Mouse (Mus musculus) testis, postnatal 14 days (tissue): ENCODE measurements at regions not wholly inside any gene's neighbourhood (a gene's known extent, or its start where the extent isn't known, plus 50 kb on each side); places are given as distances from the start of the nearest gene placed in this dataset.
"Not testable (repeated sequence)": the region's sequence is repeated elsewhere in the genome, so short reads cannot be mapped to it uniquely, and the experiment has no call there.

ENCODE experiments used
- DNase-seq: peaks from one replicate; pipeline ENCODE4 v3.0.0; 2021; ENCODE audit warnings: low spot score

DNA sequence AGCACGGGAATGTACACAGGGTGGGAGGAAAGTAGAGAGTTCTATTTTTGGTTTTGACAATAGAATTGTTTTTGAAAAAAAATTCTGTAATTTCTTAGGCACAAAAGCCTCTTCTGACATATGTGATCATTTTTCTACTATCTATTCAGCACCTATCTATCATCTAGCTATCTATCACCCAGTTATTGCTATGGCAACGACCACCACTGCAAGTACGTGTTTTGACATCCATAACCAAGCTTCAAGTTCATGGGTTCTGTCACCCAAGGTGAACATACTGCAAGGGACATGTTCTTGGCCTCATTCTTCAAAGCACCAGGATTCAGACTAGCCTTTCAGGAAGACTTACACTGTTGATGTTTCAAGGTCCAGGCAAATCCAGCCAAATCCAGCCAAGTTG, 238.4 kb upstream of the Rarb start:
- no peak for DNase-seq

DNA sequence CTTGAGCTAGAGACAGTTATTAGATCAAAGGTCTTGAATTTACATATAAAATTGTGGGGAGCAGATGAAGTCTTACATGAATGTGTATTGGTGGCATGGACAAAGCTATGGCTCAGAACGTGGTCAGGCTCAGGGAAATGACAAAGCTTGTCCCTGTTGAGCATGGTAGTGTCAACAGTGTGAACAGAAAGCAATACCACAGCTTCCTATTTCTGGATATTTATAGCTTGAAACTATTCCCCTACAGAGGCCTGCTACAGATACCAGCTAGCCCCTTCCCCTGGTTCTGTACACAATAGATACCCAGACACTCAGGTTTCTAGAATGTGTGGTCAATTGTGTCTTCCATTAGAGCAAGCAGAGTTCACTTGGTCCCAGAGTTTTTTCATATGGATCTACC, 236.8 kb upstream of the Rarb start:
- DNase-seq, result no peak

DNA sequence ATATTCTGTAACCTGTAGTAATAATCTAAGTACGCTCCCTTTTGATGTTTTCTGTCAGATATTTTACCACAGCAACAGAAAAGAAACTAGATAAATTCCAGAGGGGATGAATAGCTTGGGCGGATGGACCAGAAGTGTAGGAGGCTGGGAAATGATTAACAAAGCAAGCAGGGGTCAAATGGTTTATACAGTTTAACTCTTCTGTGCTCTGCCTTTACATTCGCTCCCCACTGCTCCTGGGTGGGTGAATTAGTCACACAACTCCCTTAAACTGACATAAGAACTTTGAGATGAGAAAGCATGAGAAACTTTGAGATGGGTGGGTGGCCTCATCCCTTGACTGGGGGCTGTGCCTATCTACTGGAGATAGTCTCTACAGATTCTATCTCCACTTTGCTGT, 235.4 kb upstream of the Rarb start:
- no peak for DNase-seq

DNA sequence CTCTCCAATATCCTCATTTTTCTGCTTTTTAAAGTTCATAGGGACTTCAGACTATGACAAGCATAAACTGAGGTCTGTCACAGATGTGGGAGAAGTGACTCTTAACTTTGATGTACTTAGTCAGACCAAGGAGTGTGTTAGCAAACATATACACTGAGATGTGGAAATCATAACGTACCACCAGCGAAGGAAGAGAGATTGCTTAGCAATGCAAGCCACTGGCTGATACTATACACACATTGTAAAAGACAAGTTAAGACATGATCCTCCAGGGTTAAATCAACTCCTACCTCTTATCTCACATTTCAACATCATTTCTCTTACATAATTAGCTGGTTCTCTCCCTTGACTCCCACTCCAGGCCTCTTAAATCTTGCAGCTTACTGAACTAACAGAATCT, 227.9 kb upstream of the Rarb start:
- no peak for DNase-seq

DNA sequence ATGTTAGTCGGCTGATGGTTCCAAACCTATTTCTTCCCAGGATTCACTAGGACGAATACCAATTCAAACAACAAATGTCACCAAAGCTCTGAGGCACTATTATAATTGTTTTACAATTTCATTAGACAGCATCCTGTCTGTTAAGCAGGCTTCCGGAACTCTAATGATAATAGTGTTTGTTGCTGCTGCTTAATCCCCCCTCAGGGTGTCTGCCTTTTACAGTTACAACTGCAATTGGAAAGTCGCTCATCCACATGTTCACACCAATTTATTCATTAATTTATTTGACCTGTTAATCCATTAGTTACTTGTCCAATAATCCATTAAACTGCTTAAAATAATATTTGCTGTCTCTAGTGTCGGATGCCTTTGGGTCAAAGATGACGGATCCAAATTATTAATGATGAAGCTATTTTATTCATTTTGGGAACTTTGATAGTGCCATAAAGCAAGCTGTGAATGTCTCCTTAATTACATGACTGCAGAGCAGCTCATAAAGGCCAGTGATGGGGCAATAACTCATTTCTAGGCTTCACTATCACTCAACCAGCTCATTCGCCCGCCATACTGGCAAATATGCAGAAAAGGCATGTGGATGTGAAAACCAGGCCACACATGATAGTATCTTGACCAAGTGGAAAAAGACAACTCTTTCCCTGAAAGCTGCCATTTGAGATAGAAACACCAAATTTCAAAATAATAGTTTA, 226.6 kb upstream of the Rarb start:
- DNase-seq, result no peak

DNA sequence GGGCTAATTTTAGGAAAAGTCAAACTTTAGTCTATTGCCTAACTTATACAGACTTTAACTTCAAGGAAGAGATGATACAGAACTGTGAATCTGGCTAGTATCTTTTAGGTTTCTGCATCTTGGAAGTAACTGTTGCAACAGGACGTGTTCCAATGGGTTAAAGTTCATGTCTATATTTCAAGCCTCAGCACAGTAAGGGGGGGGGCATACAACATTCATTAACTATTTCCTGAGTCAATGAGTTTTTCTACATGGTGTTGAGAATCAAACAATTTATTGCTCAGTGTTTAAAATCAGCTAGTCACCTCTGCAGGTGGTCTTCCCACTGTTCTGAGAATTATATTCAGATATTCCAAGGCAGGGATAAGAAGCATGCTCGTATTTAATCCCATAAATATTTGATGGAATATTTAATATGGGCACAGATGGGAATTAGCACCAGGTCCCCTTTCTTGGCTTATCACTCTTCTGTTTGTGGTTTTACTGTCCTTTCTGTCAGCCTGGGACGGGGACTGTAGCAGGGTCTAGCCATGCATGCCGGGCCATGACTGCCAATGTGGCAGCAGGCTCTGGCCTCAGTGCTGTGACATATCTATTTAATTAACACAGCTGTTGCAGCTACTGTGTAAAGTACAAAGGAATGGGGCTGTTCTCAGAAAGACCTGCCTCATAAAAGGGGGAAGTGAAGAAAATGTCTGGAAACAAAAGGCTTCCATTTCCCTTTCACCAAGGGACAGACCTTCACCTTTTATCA, 201.8 kb upstream of the Rarb start:
- DNase-seq, result no peak

DNA sequence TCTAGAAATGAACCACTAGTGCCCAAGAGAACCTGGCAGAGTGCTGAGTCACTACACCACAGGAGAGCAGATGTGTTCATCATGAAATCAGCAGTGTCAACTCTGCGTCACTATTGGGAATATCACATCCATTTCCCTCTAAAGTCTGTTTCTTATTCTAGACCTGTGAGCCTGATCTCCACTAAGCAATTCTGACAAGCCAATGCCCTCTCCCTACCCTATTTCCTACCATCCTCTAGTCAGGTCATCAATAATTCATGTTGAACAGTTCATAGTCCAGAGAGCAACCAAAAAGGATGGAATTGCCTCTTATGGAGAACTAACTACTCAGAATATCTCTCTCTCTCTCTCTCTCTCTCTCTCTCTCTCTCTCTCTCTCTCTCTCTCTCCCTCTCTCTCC, 194.0 kb upstream of the Rarb start:
- DNase-seq, result no peak

DNA sequence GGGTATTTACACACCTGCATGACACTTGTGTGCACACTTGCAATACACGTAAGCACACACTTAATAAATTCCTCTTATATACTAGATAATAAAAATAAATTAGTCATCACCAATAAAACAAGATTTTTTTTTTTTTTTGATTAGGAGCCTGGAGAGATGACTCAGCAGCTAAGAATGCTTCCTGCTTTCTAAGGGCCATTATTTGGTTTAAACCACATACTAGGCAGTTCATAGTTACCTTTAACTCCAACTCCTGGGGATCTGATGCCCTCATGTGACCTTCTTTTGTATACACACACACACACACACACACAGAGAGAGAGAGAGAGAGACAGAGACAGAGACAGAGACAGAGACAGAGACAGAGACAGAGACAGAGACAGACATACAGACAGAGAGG, 193.2 kb upstream of the Rarb start:
- DNase-seq, result no peak

DNA sequence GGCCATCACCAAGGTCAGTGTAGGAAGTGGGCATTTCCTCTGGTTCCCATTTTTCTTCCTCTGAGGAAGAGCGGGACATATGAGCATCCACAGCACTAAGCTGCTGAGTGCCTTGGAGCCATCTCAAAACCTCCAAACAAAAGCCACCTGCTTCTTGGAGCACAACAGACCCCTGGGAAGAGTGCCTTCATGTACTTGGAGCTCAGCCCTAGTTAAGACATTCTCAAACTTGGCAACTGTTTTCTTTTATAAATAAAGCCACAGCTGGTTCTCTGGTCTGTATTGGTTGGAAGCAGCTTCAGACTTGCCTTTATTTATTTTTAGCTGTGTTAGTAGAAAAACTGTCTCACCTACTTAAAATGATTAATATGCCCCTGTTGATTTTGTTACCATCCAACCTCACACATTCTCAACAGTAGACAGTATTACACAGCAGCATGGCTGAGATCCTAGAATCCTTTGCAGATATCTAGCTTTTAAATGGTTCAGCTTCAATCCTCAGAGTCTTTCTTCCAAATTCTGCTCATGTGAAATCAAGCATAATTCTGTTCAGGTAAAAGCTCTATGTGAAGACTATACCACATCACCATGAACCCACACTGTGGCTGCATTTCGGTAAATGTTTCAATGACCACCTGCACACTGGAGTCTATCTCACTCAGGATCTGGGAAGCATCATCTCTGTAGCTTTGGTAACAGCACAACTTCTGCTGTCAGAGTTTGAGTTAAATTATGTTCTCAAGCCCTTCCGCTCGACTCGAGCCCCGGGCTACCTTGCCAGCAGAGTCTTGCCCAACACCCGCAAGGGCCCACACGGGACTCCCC, 186.4 kb upstream of the Rarb start:
- DNase-seq, result no peak

DNA sequence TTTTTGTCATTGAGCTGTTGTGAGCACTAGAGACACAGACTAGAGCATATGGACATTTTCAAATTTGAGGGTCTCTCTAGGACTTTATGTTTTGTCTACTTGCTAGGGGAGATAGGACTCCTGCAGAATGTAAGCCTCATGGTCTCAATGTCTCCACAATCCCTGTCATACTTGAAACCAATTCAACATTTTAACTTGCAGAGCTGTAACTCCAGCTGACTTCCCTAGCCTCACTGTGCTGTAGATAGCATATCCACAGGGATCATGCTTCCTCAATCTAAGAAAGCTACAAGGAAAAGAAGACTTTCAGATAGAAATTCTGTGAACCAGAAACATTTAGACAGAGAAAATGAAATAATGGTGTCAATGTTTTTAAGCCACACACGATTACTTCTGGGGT, 185.8 kb upstream of the Rarb start:
- no peak for DNase-seq

DNA sequence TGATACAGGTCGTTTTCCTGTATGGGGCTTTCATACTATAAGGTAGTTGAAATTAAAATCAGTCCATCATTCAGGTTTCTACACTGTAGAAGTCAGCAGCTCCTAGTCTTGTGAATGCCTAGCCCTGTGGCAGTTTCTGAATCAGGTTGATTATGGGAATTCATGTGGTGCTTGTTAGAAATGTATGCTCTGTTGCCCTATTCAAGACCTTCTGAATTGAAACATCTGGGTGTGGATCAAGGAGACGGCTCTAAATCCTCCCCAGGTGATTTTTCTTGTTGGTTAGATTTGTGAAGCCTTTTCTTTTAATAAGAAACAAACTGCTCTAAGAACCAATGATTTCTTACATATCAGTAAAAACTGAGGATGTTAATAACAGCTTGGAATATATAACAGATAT, 177.8 kb upstream of the Rarb start:
- no peak for DNase-seq

DNA sequence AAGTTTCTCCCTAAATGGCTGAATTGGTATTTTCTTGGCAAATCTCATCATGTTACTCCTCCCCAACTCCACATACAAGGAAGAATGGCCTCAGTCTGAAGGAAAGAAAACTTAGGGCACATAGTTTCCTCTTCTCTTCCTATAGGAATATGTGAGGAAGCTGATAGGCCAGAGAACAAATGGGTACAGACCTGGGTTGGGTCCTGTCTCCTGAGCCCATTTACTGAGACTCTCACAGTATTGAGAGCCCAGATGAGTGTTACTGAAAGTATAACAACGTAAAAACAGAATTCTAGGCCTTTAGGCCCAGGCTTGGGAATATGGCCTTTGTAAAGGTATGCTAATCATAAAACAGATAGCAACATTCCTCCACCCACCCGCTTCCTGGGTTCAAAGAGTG, 152.0 kb upstream of the Rarb start:
- not testable (repeated sequence) for DNase-seq

DNA sequence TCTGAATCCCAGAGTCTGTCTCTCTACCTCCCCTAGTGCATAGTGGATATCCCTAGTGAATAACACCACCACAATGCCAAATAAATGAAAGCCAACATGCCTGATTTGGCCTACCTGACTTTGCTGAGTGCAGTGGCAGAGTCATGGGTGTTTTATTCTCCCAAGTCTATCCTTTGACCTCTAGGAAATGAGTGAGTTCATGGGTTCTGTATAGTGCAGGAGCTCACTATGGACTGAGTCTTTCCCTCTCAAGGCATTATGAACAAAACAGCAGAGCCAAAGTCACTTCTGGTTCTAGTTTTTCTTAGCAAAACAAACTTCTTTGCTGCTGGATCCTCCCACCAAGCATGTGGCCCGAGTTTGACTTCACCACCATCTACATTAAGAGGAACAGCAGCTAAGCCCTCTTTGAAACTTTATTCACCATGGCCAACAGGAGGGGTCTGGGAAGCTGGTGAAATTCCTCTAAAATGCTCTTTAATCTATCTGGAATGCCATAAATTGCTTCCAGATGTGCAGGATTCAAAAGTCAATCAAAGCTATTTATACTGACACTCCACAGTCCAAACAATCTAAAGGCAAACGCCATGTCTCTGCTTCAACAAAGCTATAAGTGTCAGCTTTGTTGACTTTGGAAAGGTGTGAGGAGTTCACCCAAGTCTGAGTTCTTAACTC, 145.9 kb upstream of the Rarb start:
- no peak for DNase-seq

DNA sequence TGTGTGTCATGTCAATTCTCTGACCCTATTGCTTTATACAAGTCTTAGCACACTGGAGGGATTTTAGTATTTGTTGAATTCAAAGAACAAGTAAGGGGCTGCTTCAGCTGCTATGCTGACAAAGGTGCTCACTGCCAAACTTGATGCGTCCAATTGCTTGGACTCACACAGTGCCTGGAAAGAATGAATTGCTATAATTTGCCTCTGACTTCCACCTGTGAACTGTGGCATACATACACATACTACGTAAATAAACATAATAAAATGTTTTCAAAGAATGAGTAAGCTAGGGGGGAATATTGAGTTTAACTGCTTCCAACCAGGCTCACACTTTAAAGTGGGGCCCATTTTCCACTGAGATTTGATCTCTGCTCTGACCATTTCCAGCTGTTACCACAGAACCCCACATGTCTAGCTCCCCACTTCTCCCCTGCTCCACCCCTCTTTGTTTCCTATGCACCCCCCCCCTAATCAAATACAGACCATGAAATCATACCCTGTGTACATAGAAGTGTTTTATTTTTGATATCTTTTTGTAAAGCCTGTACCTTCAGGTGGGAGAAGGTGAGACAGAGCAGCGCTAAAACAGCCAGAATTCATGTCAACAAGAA, 143.4 kb upstream of the Rarb start:
- no peak for DNase-seq

DNA sequence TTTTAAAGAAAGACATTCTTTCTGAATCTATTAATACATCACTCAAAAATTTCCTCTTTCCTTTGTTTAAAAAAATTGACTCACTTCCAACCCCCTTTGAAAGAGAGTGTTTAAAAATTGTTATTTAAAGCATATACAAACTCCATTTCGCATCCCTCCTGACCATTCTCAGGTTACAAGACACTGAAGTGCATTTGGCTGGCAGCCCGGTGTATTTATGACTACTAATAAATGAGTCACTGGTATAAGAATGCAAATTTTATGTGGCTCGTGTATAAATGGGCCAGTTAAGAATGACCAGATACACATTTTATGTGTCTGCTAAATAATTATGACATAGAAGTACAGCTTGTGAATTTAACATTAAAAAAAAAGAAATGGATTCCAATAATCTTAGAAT, 138.8 kb upstream of the Rarb start:
- no peak for DNase-seq

DNA sequence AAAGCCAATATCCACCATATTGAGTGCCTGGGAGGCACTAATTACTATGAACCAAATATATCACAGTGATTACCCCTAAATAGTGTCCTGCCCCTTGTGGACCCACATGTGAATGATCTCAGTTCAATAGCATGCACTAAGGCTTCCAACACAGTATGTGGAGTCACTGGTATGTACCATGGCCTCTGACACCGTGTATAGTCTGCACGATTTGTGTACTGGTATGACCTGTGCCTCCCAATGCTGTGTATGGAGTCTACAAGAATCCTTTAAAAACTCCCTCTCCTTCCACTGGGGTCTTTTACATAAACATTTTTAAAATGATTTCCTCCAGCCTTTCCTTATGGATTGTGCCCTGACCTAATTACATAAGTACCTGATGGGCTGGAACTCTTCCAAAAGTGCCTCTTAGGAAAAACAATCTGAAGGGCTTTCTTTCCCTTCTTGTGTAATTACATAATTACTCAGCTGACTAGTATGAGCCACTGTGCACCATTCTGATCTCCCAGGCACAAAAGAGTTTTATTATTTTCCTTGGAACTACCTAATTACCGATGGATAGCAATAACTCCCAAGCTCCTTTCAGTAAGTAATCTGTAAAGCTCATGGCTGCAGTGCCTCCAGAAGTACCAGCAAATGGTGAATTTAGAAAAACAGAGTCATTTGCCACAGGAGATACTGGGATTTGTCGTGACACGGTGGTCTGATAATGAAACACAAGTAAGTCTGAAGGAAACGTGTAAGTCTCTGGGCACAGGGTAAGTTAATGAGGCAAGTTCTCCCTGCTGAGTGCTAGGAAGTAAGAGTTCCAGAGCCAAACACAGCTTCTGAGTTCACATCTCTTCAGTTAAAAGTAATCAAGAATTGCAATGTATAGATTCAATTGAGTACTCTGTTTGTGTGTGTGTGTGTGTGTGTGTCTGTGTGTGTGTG, 135.8 kb upstream of the Rarb start:
- DNase-seq, result no peak

DNA sequence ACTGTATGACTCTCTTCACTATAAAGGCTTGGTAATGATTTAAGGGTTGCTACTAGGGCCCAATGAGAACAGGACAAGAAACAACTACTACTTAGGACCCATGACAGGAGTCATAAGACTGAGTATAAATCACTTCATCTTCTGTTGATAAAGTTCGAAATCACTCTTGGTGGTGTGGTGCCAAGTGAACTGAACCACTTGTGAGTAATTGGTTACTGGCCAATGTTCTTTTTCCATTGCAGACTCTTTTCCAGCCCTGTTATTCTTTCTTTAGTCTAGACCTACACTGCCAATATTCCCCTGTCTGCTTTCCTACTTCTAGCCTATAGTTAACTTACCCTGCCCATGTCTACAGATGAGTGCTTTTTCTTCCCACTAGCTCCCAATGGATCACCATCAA, 129.8 kb upstream of the Rarb start:
- no peak for DNase-seq

DNA sequence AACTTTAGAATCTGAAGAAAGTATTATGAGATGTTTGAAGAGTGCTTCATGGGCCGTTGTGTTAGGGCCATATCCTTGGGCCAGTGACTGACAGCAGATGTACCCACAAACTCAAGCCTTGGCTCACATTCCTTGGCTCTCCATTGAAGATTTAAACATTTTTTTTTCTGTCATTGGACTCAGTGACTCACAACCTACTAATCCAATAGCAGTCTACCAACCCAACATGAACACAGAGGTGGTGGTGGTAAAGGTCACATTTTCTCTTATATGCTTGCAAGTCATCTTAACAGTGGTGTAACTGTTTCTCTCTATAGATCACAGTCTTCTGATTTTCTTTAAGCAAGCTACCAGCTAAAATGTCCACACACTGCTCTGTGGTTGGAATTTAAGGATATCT, 125.5 kb upstream of the Rarb start:
- DNase-seq, result no peak

DNA sequence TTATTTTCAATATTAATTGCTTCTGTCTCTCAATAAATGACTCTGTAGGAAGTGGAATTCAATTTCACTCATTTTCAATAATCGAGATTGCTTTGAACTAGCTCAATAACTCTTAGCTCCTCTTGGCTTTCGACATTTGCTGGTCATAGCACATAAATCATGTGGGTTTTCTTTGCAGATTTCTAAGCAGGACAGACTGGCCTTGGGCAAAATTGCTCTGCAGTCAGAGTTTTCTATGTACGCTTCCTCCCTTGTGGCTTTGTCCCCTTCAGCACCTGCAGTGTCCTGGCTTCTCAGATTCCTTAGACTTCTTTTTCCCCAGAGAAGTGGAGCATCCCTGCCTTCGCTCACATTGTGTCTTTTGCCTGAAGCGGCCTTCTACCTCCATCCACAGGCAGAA, 124.6 kb upstream of the Rarb start:
- DNase-seq, result no peak

DNA sequence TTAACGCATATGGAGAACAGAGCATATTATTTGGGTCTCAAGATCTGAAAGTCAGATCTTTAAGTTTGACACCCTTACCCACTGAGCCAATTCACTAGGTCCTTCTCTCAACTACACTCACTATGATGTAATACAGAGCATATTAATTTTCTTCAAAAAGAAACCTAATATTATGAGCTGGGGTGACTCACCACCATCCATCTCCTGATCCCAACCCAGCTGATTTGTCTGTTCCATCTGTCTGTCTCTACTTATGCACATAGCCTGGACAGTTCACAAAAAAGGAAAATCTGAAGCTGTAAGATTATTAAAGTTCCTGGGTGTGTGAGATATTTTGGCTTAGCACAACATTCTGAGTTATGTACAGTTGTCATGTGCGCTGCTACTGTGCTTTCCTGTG, 108.2 kb upstream of the Rarb start:
- no peak for DNase-seq

DNA sequence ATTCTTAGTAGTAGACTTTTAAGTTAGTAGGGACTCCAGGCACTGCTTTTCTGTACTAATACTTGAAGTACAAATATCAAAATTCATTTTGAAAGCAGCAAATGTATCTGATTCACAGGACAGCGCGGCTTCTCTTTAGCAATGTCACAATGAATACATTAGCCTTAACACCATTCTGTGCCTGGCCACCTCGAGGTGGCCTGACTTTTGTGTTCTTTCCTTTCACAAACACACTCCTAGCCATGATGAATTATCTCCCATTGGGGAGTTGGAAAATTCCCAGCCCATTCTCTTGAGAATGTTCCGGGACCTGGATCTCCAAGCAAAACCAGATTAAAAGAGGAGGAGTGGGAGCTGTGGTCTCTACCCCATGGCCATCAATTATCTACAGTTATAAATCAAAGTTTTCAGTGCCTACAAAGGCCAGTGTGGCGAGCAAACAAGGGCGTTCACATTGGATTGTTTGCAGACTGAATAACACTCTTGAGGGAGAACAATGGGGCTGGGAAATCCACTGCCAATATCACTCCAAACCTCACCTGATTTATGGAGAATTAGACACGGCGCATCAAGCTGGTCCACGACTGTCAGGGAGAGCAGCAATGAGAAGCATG, 82.7 kb upstream of the Rarb start:
- no peak for DNase-seq
